Mouse (Mus musculus) activated CD4-positive, CD25-positive, alpha-beta regulatory T cell, adult 9 weeks (primary cell): ENCODE measurements around the gene Hist2h2be. TPM values are rescaled to one million over a fixed set of nuclear protein-coding genes. Genes with fewer than 3 reads are reported as not detected.

Experiments used
- polyA plus RNA-seq: library from polyadenylated mRNA; unstranded; fragments of 100-300 nt; shearing (Covaris generic); gene quantifications from one replicate; pipeline ENCODE4 v1.2.1, GENCODE M21; 2017

Hist2h2be gene
- polyA plus RNA-seq, 1 experiment from 2014 or later, result 3.7 TPM

Other genes with a start within 250 kb of the Hist2h2be start
- 7.5 TPM for gene Plekho1, start 225.1 kb upstream of the Hist2h2be start, polyA plus RNA-seq
- gene Vps45, start 162.7 kb upstream of the Hist2h2be start, polyA plus RNA-seq, result 28.0 TPM
- 27.2 TPM for gene Otud7b, start 116.6 kb upstream of the Hist2h2be start, polyA plus RNA-seq
- 2.9 TPM for gene Mtmr11, start 59.1 kb upstream of the Hist2h2be start, polyA plus RNA-seq
- 154 TPM for gene Sf3b4, start 48.8 kb upstream of the Hist2h2be start, polyA plus RNA-seq
- 1.9 TPM for gene Sv2a, start 40.0 kb upstream of the Hist2h2be start, polyA plus RNA-seq
- gene Bola1, start 1.4 kb upstream of the Hist2h2be start, polyA plus RNA-seq, result 28.8 TPM
- gene Hist2h2ab, start 1.3 kb upstream of the Hist2h2be start, polyA plus RNA-seq, result not detected
- gene Hist2h2ac, start 239 bp upstream of the Hist2h2be start, polyA plus RNA-seq, result 7.6 TPM
- 0.53 TPM for gene Hist2h3c2, start 18.0 kb downstream of the Hist2h2be start, polyA plus RNA-seq
- gene Hist2h2aa2, start 19.2 kb downstream of the Hist2h2be start, polyA plus RNA-seq, result 45.7 TPM
- gene Hist2h2aa1, start 24.4 kb downstream of the Hist2h2be start, polyA plus RNA-seq, result 0.62 TPM
- gene Hist2h3c1, start 25.6 kb downstream of the Hist2h2be start, polyA plus RNA-seq, result not detected
- 4.1 TPM for gene Hist2h4, start 42.2 kb downstream of the Hist2h2be start, polyA plus RNA-seq
- gene Hist2h3b, start 47.5 kb downstream of the Hist2h2be start, polyA plus RNA-seq, result not detected
- 6.5 TPM for gene Hist2h2bb, start 48.6 kb downstream of the Hist2h2be start, polyA plus RNA-seq
- 0.17 TPM for gene Fcgr1, start 72.8 kb downstream of the Hist2h2be start, polyA plus RNA-seq
- gene BC107364, start 231.2 kb downstream of the Hist2h2be start, polyA plus RNA-seq, result not detected